Mouse (Mus musculus) embryonic facial prominence, embryonic 10.5 days (tissue): ENCODE measurements at regions not wholly inside any gene's neighbourhood (a gene's known extent, or its start where the extent isn't known, plus 50 kb on each side); places are given as distances from the start of the nearest gene placed in this dataset.
"Not testable (repeated sequence)": the region's sequence is repeated elsewhere in the genome, so short reads cannot be mapped to it uniquely, and the experiment has no call there.

Source experiments
- DNase-seq: peaks from one replicate; pipeline ENCODE4 v3.0.0-alpha.2; 2017; ENCODE audit warnings: low spot score
- H3K27ac ChIP-seq: fragments of 300-500 bp; sonication (generic); replicated peaks from 2 replicates; pipeline ENCODE4 v1.5.1; 2016; ENCODE audit warnings: mild to moderate bottlenecking
- H3K27me3 ChIP-seq: fragments of 300-500 bp; sonication (generic); replicated peaks from 2 replicates; pipeline ENCODE4 v1.6.1; 2016; ENCODE audit warnings: low read depth, mild to moderate bottlenecking; ENCODE audit not compliant: poor library complexity, severe bottlenecking
- H3K36me3 ChIP-seq: fragments of 300-500 bp; sonication (generic); replicated peaks from 2 replicates; pipeline ENCODE4 v1.6.1; 2016; ENCODE audit warnings: mild to moderate bottlenecking, moderate library complexity
- H3K4me1 ChIP-seq: fragments of 300-500 bp; sonication (generic); 2 replicates; pipeline ENCODE4 v1.6.1; 2016
- H3K4me3 ChIP-seq: fragments of 300-500 bp; sonication (generic); 2 replicates; pipeline ENCODE4 v1.5.1; 2016; ENCODE audit warnings: mild to moderate bottlenecking, moderate library complexity
- H3K9me3 ChIP-seq: fragments of 300-500 bp; sonication (generic); 2 replicates; pipeline ENCODE4 v1.6.1; 2016; ENCODE audit warnings: mild to moderate bottlenecking
- WGBS: fragments of 180-500 bp; shearing (Covaris S2); methylation state at CpG from one replicate; pipeline ENCODE4 v1.1.7; 2016; 5-methylcytosine and 5-hydroxymethylcytosine counted together

GRCm38 (mm10) chr11:12913401-12913800 is 448.6 kb upstream of the Cobl start:
- not testable (repeated sequence) for DNase-seq, H3K27me3 ChIP-seq, H3K4me3 ChIP-seq, H3K4me1 ChIP-seq, H3K27ac ChIP-seq, H3K9me3 ChIP-seq, H3K36me3 ChIP-seq
- 32% methylated on average over 6 of the region's 6 CpGs for WGBS

DNA sequence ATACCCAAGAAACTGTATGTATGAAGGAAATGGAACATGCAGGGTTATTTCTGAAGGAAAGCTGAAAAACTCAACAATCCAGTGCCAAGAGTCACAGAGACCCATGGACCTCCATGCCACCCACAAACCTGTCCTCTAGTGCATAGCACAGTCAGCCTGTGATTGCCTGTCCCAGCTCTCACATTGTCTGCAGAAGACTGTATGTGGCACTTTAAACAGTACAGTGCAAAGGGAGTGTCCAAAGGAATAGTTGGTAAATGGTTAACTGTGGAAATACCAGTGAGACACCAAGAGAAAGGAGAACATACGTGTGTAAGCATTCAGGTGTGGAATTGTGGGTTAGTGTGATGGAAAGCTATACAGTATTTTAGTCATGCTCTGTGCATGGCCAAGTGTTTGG is 409.0 kb upstream of the Cobl start:
- WGBS: 76% methylated on average over 1 of the region's 1 CpGs
- no peak for DNase-seq
- no peaks in the 10 kb centered on the region for H3K4me1 ChIP-seq
- no peak overlapping the region for H3K27ac ChIP-seq
- H3K9me3 ChIP-seq: no peaks in the 10 kb centered on the region
- H3K4me3 ChIP-seq: no peak overlapping the region
- H3K36me3 ChIP-seq: no peaks in the 10 kb centered on the region
- H3K27me3 ChIP-seq: no peaks in the 10 kb centered on the region

- Histone ChIP-seq H3K27ac (no peak overlapping the region), H3K4me1 (no peaks in the 10 kb centered on the region), H3K36me3 (no peaks in the 10 kb centered on the region), H3K27me3 (no peaks in the 10 kb centered on the region), H3K9me3 (no peaks in the 10 kb centered on the region), H3K4me3 (no peak overlapping the region)
- 92% methylated on average over 2 of the region's 2 CpGs for WGBS
- DNase-seq: no peak
Observed at GRCm38 (mm10) chr11:12872802-12873201, 408.0 kb upstream of the Cobl start.

GRCm38 (mm10) chr11:12872399-12872798 is 407.6 kb upstream of the Cobl start:
- no peaks in the 10 kb centered on the region for H3K4me1 ChIP-seq
- no peaks in the 10 kb centered on the region for H3K27me3 ChIP-seq
- whole genome bisulfite sequencing: 46% methylated on average over 1 of the region's 1 CpGs

DNA sequence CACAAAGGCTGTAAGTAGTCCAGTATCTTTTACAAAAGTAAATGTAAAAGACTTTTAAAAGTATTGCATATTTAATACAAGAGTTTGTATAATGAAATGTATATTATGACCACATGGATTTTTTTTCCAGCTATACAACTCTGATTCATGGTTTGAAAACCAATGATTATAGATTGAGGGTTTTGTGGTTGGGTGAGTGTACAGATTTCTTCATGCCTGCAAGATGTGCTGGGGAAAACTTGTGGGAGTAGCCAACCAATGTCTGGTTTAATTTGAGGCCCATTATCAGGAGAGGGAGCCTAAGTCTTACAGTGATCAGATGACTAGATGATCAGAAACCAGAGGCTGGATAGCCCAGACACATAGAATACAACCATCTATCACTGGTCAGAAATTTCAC is 402.8 kb upstream of the Cobl start:
- Histone ChIP-seq H3K4me1 (no peaks in the 10 kb centered on the region), H3K36me3 (no peaks in the 10 kb centered on the region), H3K27me3 (no peaks in the 10 kb centered on the region), H3K27ac (no peak overlapping the region), H3K4me3 (no peak overlapping the region), H3K9me3 (no peaks in the 10 kb centered on the region)
- no peak for DNase-seq

More at GRCm38 (mm10) chr11:12872399-12872798, 407.6 kb upstream of the Cobl start:
- no peaks in the 10 kb centered on the region for H3K36me3 ChIP-seq
- H3K9me3 ChIP-seq: no peaks in the 10 kb centered on the region
- no peak for DNase-seq
- no peak overlapping the region for H3K27ac ChIP-seq
- H3K4me3 ChIP-seq: no peak overlapping the region

GRCm38 (mm10) chr11:12865034-12865620 is 400.4 kb upstream of the Cobl start:
- Histone ChIP-seq H3K4me1 (no peaks in the 10 kb centered on the region), H3K36me3 (no peaks in the 10 kb centered on the region), H3K4me3 (no peak overlapping the region), H3K9me3 (no peaks in the 10 kb centered on the region), H3K27me3 (no peaks in the 10 kb centered on the region), H3K27ac (no peak overlapping the region)
- WGBS: 85% methylated on average over 2 of the region's 2 CpGs
- DNase-seq: no peak

DNA sequence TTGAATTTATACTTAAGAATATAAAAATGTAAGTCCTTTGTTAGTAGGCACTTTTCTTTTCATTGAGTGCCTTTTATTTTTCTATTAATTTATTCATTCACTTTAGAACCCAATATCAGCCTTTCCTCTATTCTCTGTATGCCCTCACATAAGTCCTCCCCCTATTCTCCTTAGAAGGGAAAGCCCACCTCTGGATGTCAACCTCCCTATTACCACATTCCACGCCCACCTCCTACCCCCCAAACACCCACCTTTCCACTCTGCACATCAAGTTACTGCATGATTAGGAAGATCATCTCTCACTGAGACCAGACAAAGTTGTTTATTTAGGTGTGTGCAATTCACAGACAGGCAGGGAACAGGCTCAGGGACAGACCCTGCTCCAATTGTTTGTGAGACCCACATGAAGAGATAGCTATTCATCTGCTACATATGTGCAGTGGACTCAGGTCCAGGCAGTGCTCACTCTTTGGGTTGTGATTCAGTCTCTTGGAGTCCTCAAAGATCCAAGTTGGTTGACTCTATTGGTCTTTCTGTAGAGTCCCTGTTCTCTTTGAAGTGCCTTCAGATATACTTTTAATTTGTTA is 394.7 kb upstream of the Cobl start:
- Histone ChIP-seq H3K4me3 (no peak overlapping the region), H3K27ac (no peak overlapping the region), H3K4me1 (no peaks in the 10 kb centered on the region), H3K36me3 (no peaks in the 10 kb centered on the region), H3K27me3 (no peaks in the 10 kb centered on the region), H3K9me3 (no peaks in the 10 kb centered on the region)
- peak; percentile 7 for DNase-seq
- WGBS: 81% methylated on average over 1 of the region's 1 CpGs

DNA sequence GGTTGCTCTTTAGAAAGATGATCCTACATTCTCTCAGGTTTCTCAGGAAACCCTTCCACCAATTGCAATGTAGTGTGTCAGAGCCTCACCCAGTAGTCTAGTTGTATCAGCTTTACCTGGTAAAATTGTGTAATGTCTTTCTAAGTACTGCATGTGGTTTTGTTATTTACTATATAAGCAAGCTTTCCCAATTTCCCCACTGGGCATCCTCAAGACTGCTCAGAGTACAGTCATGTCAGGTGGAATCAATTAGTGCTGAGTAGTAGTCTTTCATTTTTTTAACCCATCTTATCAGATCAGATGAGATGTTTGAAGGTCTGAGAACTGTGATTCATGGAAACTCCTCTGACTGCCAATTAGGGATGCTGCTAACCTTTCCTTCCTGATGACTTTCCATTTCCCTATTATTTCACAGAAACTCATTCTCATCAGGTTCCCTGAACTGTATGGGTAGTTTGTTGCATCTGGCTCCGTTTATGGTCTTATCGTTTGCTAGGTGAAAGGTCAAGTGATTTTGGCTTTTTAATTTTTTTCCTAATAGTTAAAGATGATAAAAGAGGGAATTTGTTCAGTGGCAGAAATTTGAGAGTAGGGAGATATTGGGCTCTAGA is 393.6 kb upstream of the Cobl start:
- Histone ChIP-seq H3K27ac (no peak overlapping the region), H3K4me1 (no peaks in the 10 kb centered on the region), H3K27me3 (no peaks in the 10 kb centered on the region), H3K9me3 (no peaks in the 10 kb centered on the region), H3K4me3 (no peak overlapping the region), H3K36me3 (no peaks in the 10 kb centered on the region)
- WGBS: 74% methylated on average over 2 of the region's 2 CpGs
- no peak for DNase-seq

GRCm38 (mm10) chr11:12857358-12858199 is 392.8 kb upstream of the Cobl start:
- DNase-seq: no peak
- Histone ChIP-seq H3K36me3 (no peaks in the 10 kb centered on the region), H3K4me3 (no peak overlapping the region), H3K27me3 (no peaks in the 10 kb centered on the region), H3K27ac (no peak overlapping the region), H3K4me1 (no peaks in the 10 kb centered on the region), H3K9me3 (no peaks in the 10 kb centered on the region)
- WGBS: 87% methylated on average over 6 of the region's 6 CpGs

DNA sequence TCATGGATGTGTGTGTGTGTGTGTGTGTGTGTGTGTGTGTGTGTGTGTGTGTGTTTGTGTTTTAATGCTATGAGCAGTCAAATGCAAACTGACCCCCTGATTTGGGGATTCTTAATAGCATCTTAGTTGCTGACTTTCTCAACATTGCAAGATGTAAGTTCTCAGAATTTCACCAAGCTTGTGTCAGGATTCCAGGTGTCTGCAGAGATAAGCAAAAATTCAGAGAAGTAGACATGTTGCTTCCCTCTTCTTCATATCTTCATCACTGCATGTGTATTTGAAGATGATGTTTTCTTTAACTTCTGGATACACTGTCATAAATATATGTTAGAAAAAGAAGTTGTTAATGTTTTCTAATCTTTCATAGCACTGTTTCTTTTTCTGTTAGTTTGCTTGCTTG is 383.0 kb upstream of the Cobl start:
- Histone ChIP-seq H3K4me3 (no peak overlapping the region), H3K27me3 (no peaks in the 10 kb centered on the region), H3K4me1 (no peaks in the 10 kb centered on the region), H3K9me3 (no peaks in the 10 kb centered on the region), H3K27ac (no peak overlapping the region), H3K36me3 (no peaks in the 10 kb centered on the region)
- no peak for DNase-seq

GRCm38 (mm10) chr11:12843631-12844423 is 379.1 kb upstream of the Cobl start:
- no peak overlapping the region for H3K4me3 ChIP-seq
- no peak overlapping the region for H3K27ac ChIP-seq
- no peaks in the 10 kb centered on the region for H3K36me3 ChIP-seq
- no peaks in the 10 kb centered on the region for H3K4me1 ChIP-seq
- H3K27me3 ChIP-seq: no peaks in the 10 kb centered on the region
- no peak for DNase-seq
- no peaks in the 10 kb centered on the region for H3K9me3 ChIP-seq

DNA sequence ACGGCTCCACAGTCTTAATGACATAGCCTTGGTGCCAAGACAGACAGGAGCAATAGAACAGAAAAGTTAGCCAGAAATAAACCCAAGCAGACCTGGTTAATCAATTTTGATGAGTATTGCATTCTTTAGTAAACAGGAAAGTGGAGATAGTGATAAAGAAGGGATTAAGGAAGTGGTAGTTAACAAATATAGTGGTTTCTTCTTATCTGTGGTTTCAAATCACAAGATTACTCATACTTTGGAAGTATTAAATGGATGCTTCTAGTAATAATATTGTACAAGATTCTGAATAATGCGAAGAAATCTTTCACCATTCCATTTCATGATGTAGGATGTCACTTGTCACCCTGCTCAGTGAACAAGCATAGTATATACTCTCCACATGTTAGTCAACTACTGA is 376.6 kb upstream of the Cobl start:
- Histone ChIP-seq H3K27ac (no peak overlapping the region), H3K4me3 (no peak overlapping the region), H3K36me3 (no peaks in the 10 kb centered on the region), H3K4me1 (no peaks in the 10 kb centered on the region), H3K9me3 (no peaks in the 10 kb centered on the region), H3K27me3 (no peaks in the 10 kb centered on the region)
- DNase-seq: no peak
- 86% methylated on average over 2 of the region's 2 CpGs for WGBS
